Mouse (Mus musculus) ES-Bruce4 (cell line): ENCODE data around the gene Mrps27. TPM values are rescaled to one million over a fixed set of nuclear protein-coding genes. Genes with fewer than 3 reads are reported as not detected.
A peak's percentile ranks its signal among the peaks of the same experiment; 100 is the strongest.

ENCODE experiments used
- H3K27ac ChIP-seq: 2 replicates; pipeline ENCODE4 v1.5.1; 2012; ENCODE audit warnings: low read length, inconsistent platforms; ENCODE audit not compliant: insufficient read depth
- H3K27me3 ChIP-seq: 2 replicates; pipeline ENCODE4 v1.6.1; 2012; ENCODE audit warnings: mild to moderate bottlenecking, low read length, inconsistent platforms; ENCODE audit not compliant: control insufficient read depth, poor library complexity, insufficient read depth, severe bottlenecking
- H3K36me3 ChIP-seq: 2 replicates; pipeline ENCODE4 v1.6.1; 2012; ENCODE audit warnings: inconsistent platforms, mild to moderate bottlenecking, low read length, moderate library complexity; ENCODE audit not compliant: control insufficient read depth, poor library complexity, insufficient read depth, severe bottlenecking
- H3K4me1 ChIP-seq: one replicate; pipeline ENCODE4 v1.8.1; 2011; ENCODE audit warnings: low read length; ENCODE audit not compliant: control insufficient read depth, insufficient read depth
- H3K4me3 ChIP-seq: 2 replicates; pipeline ENCODE4 v1.5.1; 2011; ENCODE audit warnings: low read depth, mild to moderate bottlenecking, low read length
- H3K9ac ChIP-seq: 2 replicates; pipeline ENCODE4 v1.6.1; 2012; ENCODE audit warnings: low read depth, mild to moderate bottlenecking, inconsistent platforms; ENCODE audit not compliant: poor library complexity, severe bottlenecking
- H3K9me3 ChIP-seq: replicated peaks from 2 replicates; pipeline ENCODE4 v1.6.1; 2012; ENCODE audit warnings: mild to moderate bottlenecking, low read length, inconsistent platforms; ENCODE audit not compliant: control insufficient read depth, poor library complexity, insufficient read depth, severe bottlenecking
- CTCF ChIP-seq: IDR thresholded peaks from one replicate; pipeline ENCODE4 v1.8.1; 2011; ENCODE audit warnings: low read depth, low read length
- EP300 ChIP-seq: IDR thresholded peaks from 2 replicates; pipeline ENCODE4 v1.6.1; 2011; ENCODE audit warnings: low read depth, low read length; ENCODE audit not compliant: insufficient read depth
- POLR2A ChIP-seq: IDR thresholded peaks from one replicate; pipeline ENCODE4 v1.8.1; 2011; ENCODE audit warnings: low read length; ENCODE audit not compliant: insufficient read depth
- polyA plus RNA-seq: library from polyadenylated mRNA; stranded (reverse); fragments of >200 nt; gene quantifications from 2 replicates; pipeline ENCODE4 v1.2.4, GENCODE M21; 2011; ENCODE audit warnings: low read depth; ENCODE audit not compliant: missing spikeins, insufficient read depth, insufficient read length

Mrps27 gene
- polyA plus RNA-seq, 1 experiment = 63.1 TPM

DNA sequence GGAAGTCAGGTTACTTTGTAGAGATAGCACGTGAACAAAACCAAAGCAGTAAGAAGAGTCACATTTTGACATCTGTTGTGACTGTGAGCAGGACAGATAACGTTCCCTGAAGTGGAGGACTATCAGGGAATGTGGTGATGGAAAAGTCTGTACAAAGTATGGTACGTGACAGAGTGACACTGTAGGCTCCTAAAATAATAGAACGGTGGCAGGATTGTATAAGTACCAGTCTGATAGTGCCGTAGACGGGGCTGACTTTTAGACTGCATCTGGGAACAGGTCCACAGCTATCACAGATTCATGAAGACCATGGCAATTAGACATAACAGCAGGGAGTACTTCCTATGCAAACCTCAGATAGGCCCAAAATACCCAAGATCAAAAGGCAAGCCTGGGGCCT lies 3.1 kb upstream of the Mrps27 start:
- TF ChIP-seq POLR2A = no peak
- no peak for TF ChIP-seq CTCF
- no peak for TF ChIP-seq EP300
- no peak overlapping the region for H3K9ac ChIP-seq
- H3K36me3 ChIP-seq = peaks cover 17% of the 10 kb centered on the region
- no peaks in the 10 kb centered on the region for H3K9me3 ChIP-seq
- no peak overlapping the region for H3K27ac ChIP-seq
- H3K27me3 ChIP-seq = no peaks in the 10 kb centered on the region
- H3K4me3 ChIP-seq = no peak overlapping the region
- H3K4me1 ChIP-seq = no peaks in the 10 kb centered on the region

DNA sequence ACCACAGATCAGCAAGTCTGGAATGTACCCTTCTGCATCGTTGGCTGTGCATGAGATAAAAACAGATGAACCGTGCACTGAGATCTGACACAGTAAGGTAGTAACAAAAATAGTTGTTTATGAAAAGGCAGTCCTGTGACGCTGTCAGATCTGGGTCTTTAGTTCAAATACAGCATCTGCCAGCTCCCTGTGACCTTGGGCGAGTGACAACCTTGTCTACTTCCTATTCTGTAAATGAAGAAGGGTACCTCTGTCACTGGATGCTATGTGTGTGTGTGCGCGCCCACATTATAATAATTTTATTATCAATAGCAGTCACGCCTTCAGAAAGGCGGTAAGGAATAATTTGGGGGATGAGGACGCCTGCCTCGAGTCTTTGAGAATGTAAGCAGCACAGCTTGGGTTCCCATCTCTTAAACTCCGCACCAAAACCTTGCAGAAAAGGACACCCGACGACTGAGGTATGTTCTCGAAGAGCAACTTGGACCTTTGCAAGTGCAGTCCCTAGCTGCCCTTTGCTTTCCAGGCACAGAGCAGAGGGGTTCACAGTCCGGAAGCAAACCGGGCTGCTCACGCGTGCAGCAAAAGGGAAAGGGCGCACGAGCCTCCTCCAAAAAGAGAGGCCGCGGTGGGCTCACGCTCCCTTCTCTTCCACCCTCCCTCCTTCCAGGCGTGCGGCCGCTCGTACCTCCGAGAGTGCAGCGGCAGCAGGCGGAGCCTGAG lies 549 bp upstream of the Mrps27 start:
- TF ChIP-seq EP300 (no peak), POLR2A (no peak), CTCF (no peak)
- no peaks in the 10 kb centered on the region for H3K9me3 ChIP-seq
- H3K4me1 ChIP-seq = no peaks in the 10 kb centered on the region
- peaks cover 12% of the 10 kb centered on the region for H3K36me3 ChIP-seq
- peak overlapping the region; percentile 62 for H3K9ac ChIP-seq
- H3K27me3 ChIP-seq = no peaks in the 10 kb centered on the region
- H3K27ac ChIP-seq = no peak overlapping the region
- peak overlapping the region; percentile 91 for H3K4me3 ChIP-seq

DNA sequence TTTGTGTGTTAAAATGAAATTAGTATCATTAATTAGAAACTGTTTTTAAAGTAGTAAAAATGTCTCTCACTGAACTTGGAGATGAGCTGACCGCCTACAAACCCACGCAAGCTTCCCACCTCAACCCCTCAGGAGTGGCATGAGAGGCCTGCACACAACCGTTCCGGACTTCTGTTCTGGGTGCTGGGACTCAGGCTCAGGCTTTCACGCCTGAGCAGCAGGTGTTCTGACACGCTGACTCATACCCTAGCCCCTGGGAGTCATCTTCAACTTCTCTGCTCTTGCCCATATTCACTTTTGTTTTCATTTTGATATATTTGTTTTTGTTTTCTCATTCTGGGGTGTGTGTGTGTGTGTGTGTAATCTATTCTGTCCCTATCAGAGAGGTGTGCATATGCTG lies 5.4 kb downstream of the Mrps27 start:
- TF ChIP-seq POLR2A (no peak), CTCF (no peak), EP300 (no peak)
- Histone ChIP-seq H3K27me3 (no peaks in the 10 kb centered on the region), H3K9me3 (no peaks in the 10 kb centered on the region), H3K27ac (no peak overlapping the region), H3K4me3 (no peak overlapping the region), H3K36me3 (peaks cover 9% of the 10 kb centered on the region; the same call in 1 of the 2 replicates), H3K9ac (no peak overlapping the region), H3K4me1 (peaks cover under 1% of the 10 kb centered on the region)

DNA sequence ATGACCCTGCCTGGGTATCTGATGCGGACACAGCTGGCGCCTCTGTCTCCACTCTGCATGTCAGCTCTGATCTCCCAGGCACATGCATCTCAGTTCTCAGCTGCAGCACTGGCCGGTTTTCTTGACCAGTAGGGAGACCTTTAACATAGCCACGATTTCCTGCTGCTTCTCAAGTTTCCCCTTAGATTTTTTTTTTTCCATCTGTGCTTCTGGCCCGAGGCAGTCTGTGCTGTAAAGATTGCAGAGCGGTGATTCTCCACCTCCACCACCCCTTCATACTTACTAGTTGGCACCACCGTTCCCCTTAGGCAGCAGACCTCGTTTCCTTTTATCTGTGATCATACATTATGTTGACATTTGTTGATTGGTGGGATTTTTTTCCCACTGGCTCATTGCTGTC lies 6.6 kb downstream of the Mrps27 start:
- H3K27ac ChIP-seq = no peak overlapping the region
- H3K4me1 ChIP-seq = peaks cover 4% of the 10 kb centered on the region
- H3K9me3 ChIP-seq = no peaks in the 10 kb centered on the region
- H3K36me3 ChIP-seq = peaks cover 9% of the 10 kb centered on the region; the same call in 1 of the 2 replicates
- no peak overlapping the region for H3K9ac ChIP-seq
- no peak overlapping the region for H3K4me3 ChIP-seq
- TF ChIP-seq EP300 = no peak
- TF ChIP-seq POLR2A = no peak
- TF ChIP-seq CTCF = no peak
- H3K27me3 ChIP-seq = no peaks in the 10 kb centered on the region

DNA sequence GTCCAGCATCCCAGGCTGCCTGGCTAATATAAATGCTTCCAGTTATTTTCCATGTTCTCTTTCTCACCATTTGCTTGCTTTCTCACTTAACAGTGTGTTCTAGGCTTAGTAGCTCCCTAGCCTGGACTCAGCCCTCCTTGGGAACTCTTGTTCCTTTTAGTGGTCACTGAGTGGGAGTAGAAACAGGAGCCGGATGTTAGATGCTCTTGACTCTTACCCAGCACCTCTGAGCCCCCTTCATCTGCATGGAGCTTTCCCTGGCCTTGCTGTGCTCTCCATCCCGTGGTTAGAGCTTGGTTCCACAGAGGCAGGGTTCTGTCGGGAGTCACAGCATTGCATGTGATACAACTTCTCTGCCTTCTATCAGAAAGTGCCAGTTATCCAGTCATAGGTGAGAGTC lies 7.0 kb downstream of the Mrps27 start:
- TF ChIP-seq POLR2A (no peak), EP300 (no peak), CTCF (no peak)
- peaks cover 9% of the 10 kb centered on the region; the same call in 1 of the 2 replicates for H3K36me3 ChIP-seq
- no peak overlapping the region for H3K27ac ChIP-seq

DNA sequence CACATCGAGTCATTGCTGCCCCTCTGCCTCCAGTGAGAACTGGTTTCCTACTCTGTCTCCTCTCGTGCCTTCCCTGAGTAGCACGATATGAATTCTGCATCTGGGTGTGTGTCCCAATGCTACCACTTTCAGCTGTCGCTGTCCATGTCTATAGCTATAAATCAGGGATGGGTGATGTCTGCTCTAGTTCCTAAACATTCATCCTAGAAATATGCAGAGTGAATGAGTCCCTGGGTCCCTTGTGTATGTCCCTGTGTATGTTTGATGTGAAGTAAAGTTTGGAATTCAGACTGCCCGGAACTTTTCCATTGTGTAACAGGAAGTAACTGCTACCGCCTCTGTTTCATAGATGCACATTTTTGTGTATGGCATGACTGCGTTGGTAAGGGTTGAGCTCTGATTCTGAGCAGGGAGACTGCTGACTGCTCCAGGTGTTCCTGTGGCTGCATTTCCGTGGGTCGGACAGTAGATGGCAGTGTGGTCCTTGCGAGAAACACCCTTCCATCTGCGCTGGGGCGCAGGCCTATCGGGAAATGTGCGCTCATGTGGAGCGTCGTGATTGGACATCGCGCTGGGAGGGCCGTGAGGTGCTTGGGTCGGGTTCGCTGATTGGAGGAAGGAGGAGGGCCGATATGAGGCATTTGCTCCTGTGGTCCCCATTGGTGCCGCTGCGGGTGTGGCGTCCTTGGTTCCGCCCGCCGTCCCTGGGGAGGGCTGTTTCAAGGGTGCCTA lies 8.3 kb downstream of the Mrps27 start:
- Histone ChIP-seq H3K9me3 (no peaks in the 10 kb centered on the region), H3K27me3 (no peaks in the 10 kb centered on the region), H3K9ac (peak overlapping the region; percentile 49; the same call in 1 of the 2 replicates), H3K4me1 (peaks cover 6% of the 10 kb centered on the region), H3K27ac (no peak overlapping the region; the same call in 1 of the 2 replicates), H3K36me3 (peaks cover 8% of the 10 kb centered on the region; the same call in 1 of the 2 replicates), H3K4me3 (peak overlapping the region; percentile 63)
- TF ChIP-seq CTCF (peak; percentile 98), EP300 (peak; percentile 56; the same call in 1 of the 2 replicates), POLR2A (no peak)

More for the DNA sequence above, 7.0 kb downstream of the Mrps27 start:
- no peaks in the 10 kb centered on the region for H3K27me3 ChIP-seq
- no peaks in the 10 kb centered on the region for H3K9me3 ChIP-seq
- peaks cover 4% of the 10 kb centered on the region for H3K4me1 ChIP-seq
- H3K9ac ChIP-seq = no peak overlapping the region
- H3K4me3 ChIP-seq = no peak overlapping the region
